Mouse (Mus musculus) C2C12 (cell line): ENCODE data around the gene Tmem35b. TPM values are rescaled to one million over a fixed set of nuclear protein-coding genes. Genes with fewer than 3 reads are reported as not detected.

Experiments
- H3K27me3 ChIP-seq: one replicate; pipeline ENCODE4 v1.6.1; 2011; ENCODE audit not compliant: control insufficient read depth, insufficient read depth, insufficient read length
- H3K36me3 ChIP-seq: one replicate; pipeline ENCODE4 v1.6.1; 2011; ENCODE audit not compliant: control insufficient read depth, insufficient read depth
- H3K4me3 ChIP-seq: one replicate; pipeline ENCODE4 v1.5.1; 2011; ENCODE audit warnings: mild to moderate bottlenecking, control low read depth; ENCODE audit not compliant: poor library complexity, insufficient read depth, severe bottlenecking
- H3K79me2 ChIP-seq: one replicate; pipeline ENCODE4 v1.6.1; 2011; ENCODE audit not compliant: control insufficient read depth, insufficient read depth
- H3K79me3 ChIP-seq: one replicate; pipeline ENCODE4 v1.6.1; 2011; ENCODE audit warnings: low read depth, control low read depth
- H3ac ChIP-seq: one replicate; pipeline ENCODE3; 2011; ENCODE audit warnings: low read depth; ENCODE audit not compliant: control insufficient read depth, insufficient read length
- CEBPB ChIP-seq: IDR thresholded peaks from one replicate; pipeline ENCODE4 v1.6.1; 2011; ENCODE audit warnings: low read depth, mild to moderate bottlenecking, control low read depth, moderate library complexity
- CTCF ChIP-seq: IDR thresholded peaks from one replicate; pipeline ENCODE4 v1.5.1; 2011; ENCODE audit not compliant: control insufficient read depth, insufficient read depth, insufficient read length
- FOSL1 ChIP-seq: IDR thresholded peaks from one replicate; pipeline ENCODE4 v1.8.0; 2011; ENCODE audit warnings: mild to moderate bottlenecking, low read length; ENCODE audit not compliant: poor library complexity, insufficient read depth, severe bottlenecking
- MAX ChIP-seq: IDR thresholded peaks from one replicate; pipeline ENCODE4 v1.6.1; 2011; ENCODE audit warnings: mild to moderate bottlenecking, control low read depth
- MYOD1 ChIP-seq: IDR thresholded peaks from one replicate; pipeline ENCODE4 v1.6.1; 2011; ENCODE audit warnings: low read depth; ENCODE audit not compliant: control insufficient read depth, insufficient read length
- MYOG ChIP-seq: IDR thresholded peaks from one replicate; pipeline ENCODE4 v1.6.1; 2011; ENCODE audit not compliant: control insufficient read depth, insufficient read length; ENCODE audit errors: extremely low read depth
- USF1 ChIP-seq: IDR thresholded peaks from one replicate; pipeline ENCODE4 v1.6.1; 2011; ENCODE audit warnings: low read depth, mild to moderate bottlenecking, control low read depth, moderate library complexity
- polyA plus RNA-seq: library from polyadenylated mRNA; unstranded; fragments of >200 nt; fragmentation: generic; extraction: Trizol; gene quantifications from one replicate; pipeline ENCODE4 v1.2.1, GENCODE M21; 2012; ENCODE audit warnings: missing spikeins

Tmem35b gene
- polyA plus RNA-seq, 1 experiment, result 0.15 TPM

- TF ChIP-seq MYOD1 (no peak), CTCF (no peak), MAX (no peak), CEBPB (no peak), USF1 (no peak), MYOG (no peak)
- Histone ChIP-seq H3ac (no peak overlapping the region), H3K36me3 (no peaks in the 10 kb centered on the region), H3K4me3 (no peak overlapping the region), H3K27me3 (peaks cover 30% of the 10 kb centered on the region), H3K79me3 (no peaks in the 10 kb centered on the region), H3K79me2 (no peaks in the 10 kb centered on the region)
Measured at GRCm38 (mm10) chr4:127169346-127170221, 46.1 kb downstream of the Tmem35b start.

GRCm38 (mm10) chr4:127170866-127171265, 47.4 kb downstream of the Tmem35b start:
- H3K79me2 ChIP-seq, result no peaks in the 10 kb centered on the region
- TF ChIP-seq MYOG, result no peak
- no peak for TF ChIP-seq CTCF
- no peak for TF ChIP-seq MYOD1
- no peak for TF ChIP-seq CEBPB
- TF ChIP-seq USF1, result no peak
- TF ChIP-seq FOSL1, result no peak
- no peak for TF ChIP-seq MAX
- peaks cover 30% of the 10 kb centered on the region for H3K27me3 ChIP-seq
- no peak overlapping the region for H3K4me3 ChIP-seq
- no peaks in the 10 kb centered on the region for H3K36me3 ChIP-seq
- no peaks in the 10 kb centered on the region for H3K79me3 ChIP-seq
- H3ac ChIP-seq, result no peak overlapping the region

GRCm38 (mm10) chr4:127171341-127171905, 47.9 kb downstream of the Tmem35b start:
- TF ChIP-seq MYOD1 (no peak), CTCF (no peak)
- Histone ChIP-seq H3K79me2 (no peaks in the 10 kb centered on the region), H3K36me3 (no peaks in the 10 kb centered on the region), H3K79me3 (no peaks in the 10 kb centered on the region), H3K27me3 (peaks cover 30% of the 10 kb centered on the region), H3K4me3 (no peak overlapping the region), H3ac (no peak overlapping the region)

GRCm38 (mm10) chr4:127172119-127172518, 48.6 kb downstream of the Tmem35b start:
- H3K27me3 ChIP-seq, result peaks cover 30% of the 10 kb centered on the region
- H3K79me3 ChIP-seq, result no peaks in the 10 kb centered on the region
- TF ChIP-seq USF1, result no peak
- no peak for TF ChIP-seq FOSL1
- no peak for TF ChIP-seq MAX
- TF ChIP-seq MYOG, result no peak
- no peak for TF ChIP-seq CEBPB
- TF ChIP-seq MYOD1, result no peak
- no peak for TF ChIP-seq CTCF
- no peak overlapping the region for H3ac ChIP-seq
- no peak overlapping the region for H3K4me3 ChIP-seq
- H3K36me3 ChIP-seq, result no peaks in the 10 kb centered on the region
- no peaks in the 10 kb centered on the region for H3K79me2 ChIP-seq

GRCm38 (mm10) chr4:127172614-127173013, 49.1 kb downstream of the Tmem35b start:
- H3K27me3 ChIP-seq, result peaks cover 28% of the 10 kb centered on the region
- H3K4me3 ChIP-seq, result no peak overlapping the region
- TF ChIP-seq FOSL1, result no peak
- no peak for TF ChIP-seq CEBPB
- no peak for TF ChIP-seq CTCF
- no peak for TF ChIP-seq MYOG
- no peak for TF ChIP-seq MYOD1
- no peak for TF ChIP-seq USF1
- no peak for TF ChIP-seq MAX

GRCm38 (mm10) chr4:127173461-127173860, 50.0 kb downstream of the Tmem35b start:
- H3K4me3 ChIP-seq, result no peak overlapping the region
- H3ac ChIP-seq, result no peak overlapping the region
- H3K79me3 ChIP-seq, result no peaks in the 10 kb centered on the region
- TF ChIP-seq MAX (peak; percentile 40), CTCF (no peak)
- no peaks in the 10 kb centered on the region for H3K79me2 ChIP-seq
- H3K36me3 ChIP-seq, result no peaks in the 10 kb centered on the region
- H3K27me3 ChIP-seq, result peaks cover 23% of the 10 kb centered on the region

More at GRCm38 (mm10) chr4:127172614-127173013, 49.1 kb downstream of the Tmem35b start:
- Histone ChIP-seq H3K79me3 (no peaks in the 10 kb centered on the region), H3K36me3 (no peaks in the 10 kb centered on the region), H3ac (no peak overlapping the region), H3K79me2 (no peaks in the 10 kb centered on the region)
